Mouse (Mus musculus): ENCODE data around the gene Gm4565.
"Not testable (repeated sequence)": the region's sequence is repeated elsewhere in the genome, so short reads cannot be mapped to it uniquely, and the experiment has no call there.

Gene Gm4565

GRCm38 (mm10) chr7:22588027-22588426 is at the start of gene Gm4565:
TSS of gene Gm4565 (minus strand) at chr7:22588127.
- not testable (repeated sequence) for DNase-seq (ENCODE audit: low spot score in 2 of 2)

DNA sequence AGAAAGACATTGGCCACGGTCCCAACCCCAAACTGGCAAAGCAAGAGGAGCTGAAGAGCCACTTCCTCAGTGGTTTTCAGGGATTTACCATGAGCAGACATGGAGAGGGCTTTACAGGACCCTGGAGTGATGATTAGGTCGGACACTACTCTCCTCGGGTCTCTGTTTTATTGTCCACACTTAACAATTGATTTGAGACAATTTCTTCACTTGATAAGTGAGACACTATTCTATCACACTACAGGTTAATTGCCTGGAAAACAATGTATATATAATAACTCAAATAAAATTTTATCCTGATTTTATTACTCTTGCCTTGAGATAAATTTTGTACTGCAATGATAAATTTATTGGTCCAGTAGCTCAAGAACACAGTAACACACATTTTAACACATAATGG is 22.7 kb downstream of the Gm4565 start, which contains the start of gene Gm4201:
Gene Gm4201, minus strand, starts transcription at position 101 of the 400 bp plus-strand sequence.
- DNase-seq (ENCODE audit: low spot score in 2 of 2), result not testable (repeated sequence)

DNA sequence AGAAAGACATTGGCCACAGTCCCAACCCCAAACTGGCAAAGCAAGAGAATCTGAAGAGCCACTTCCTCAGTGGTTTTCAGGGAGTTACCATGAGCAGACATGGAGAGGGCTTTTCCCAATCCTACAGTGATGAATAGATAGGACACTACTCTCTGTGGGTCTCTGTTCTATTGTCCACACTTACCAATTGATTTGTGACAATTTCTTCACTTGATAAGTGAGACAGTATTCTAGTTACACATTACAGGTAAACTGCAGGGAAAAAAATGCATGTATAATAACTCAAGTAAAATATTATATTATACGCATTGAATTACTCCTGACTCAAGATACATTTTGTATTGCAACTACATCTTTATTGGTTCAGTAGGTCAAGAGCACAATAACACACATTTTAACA is 53.1 kb downstream of the Gm4565 start, which contains the start of gene Gm8677:
Gene Gm8677, minus strand, starts transcription at position 101 of the 400 bp plus-strand sequence.
- DNase-seq (ENCODE audit: low spot score in 2 of 2), result not testable (repeated sequence)
